Mouse (Mus musculus) small intestine, adult 2 months (tissue): ENCODE measurements around the gene Wdr25.

Experiments
- CTCF ChIP-seq: fragments of 200-500 bp; IDR thresholded peaks from 2 replicates; pipeline ENCODE4 v1.5.1; 2012; ENCODE audit warnings: low read depth, mild to moderate bottlenecking, control low read depth, inconsistent platforms, low read length, moderate library complexity, mixed read lengths; ENCODE audit not compliant: insufficient replicate concordance, insufficient read length; ENCODE audit errors: extremely low read depth
- POLR2A ChIP-seq: fragments of 200-500 bp; IDR thresholded peaks from 2 replicates; pipeline ENCODE4 v1.6.1; 2012; ENCODE audit warnings: low read depth, mild to moderate bottlenecking, control low read depth, inconsistent platforms, low read length, moderate library complexity

DNA sequence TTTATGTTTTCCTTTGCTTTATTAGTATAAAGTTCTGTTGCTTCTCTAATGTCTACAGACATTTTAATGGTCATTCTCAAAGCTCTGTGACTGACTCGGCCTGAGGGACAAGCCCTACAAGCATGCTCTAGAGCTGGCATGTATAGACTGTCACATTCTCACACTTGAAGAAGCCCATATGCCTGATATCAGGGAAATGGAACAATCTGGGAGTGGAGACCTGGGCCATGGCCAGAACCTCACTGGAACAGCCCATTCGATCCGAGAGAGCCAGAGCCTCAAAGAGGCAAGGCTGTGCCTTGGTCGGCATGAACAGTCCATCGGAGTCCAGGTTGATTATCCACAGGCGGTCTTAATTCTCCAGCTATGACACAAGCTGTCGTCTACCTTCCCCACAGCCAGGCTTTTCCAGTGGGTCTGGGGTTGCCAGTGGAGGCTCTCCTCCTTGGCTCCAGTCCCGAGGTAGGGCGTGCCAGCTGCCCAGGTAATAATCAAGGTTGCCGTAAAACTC lies 128.8 kb downstream of the Wdr25 start:
- TF ChIP-seq CTCF (no peak), POLR2A (no peak)
